Mouse (Mus musculus) limb, embryonic 14.5 days (tissue): ENCODE data around the gene Tbcel. TPM values are rescaled to one million over a fixed set of nuclear protein-coding genes. Genes with fewer than 3 reads are reported as not detected.

ENCODE experiments used
- ATAC-seq: fragments of 200-750 bp; cut with Nextera tagmentation; 2 replicates; pipeline ENCODE4 v1.8.0; 2017; ENCODE audit warnings: low read depth, moderate number of reproducible peaks, moderate TSS enrichment; ENCODE audit not compliant: low FRiP score
- DNase-seq: peaks from one replicate; pipeline ENCODE4 v3.0.0-alpha.2; 2015; ENCODE audit warnings: low spot score
- H3K27ac ChIP-seq: fragments of 300-500 bp; sonication (generic); replicated peaks from 2 replicates; pipeline ENCODE4 v1.5.1; 2014; ENCODE audit warnings: low read depth, mild to moderate bottlenecking, low read length, moderate library complexity, mixed read lengths
- H3K27me3 ChIP-seq: fragments of 300-500 bp; sonication (generic); 2 replicates; pipeline ENCODE4 v1.6.1; 2014; ENCODE audit warnings: low read length, mixed read lengths; ENCODE audit not compliant: control insufficient read depth, insufficient read depth
- H3K36me3 ChIP-seq: fragments of 300-500 bp; sonication (generic); 2 replicates; pipeline ENCODE4 v1.6.1; 2014; ENCODE audit warnings: mild to moderate bottlenecking, low read length, moderate library complexity, mixed read lengths; ENCODE audit not compliant: control insufficient read depth, insufficient read depth
- H3K4me1 ChIP-seq: fragments of 300-500 bp; sonication (generic); 2 replicates; pipeline ENCODE4 v1.6.1; 2014; ENCODE audit warnings: antibody characterized with exemption, low read length, mixed read lengths; ENCODE audit not compliant: control insufficient read depth, insufficient read depth
- H3K4me2 ChIP-seq: fragments of 300-500 bp; sonication (generic); replicated peaks from 2 replicates; pipeline ENCODE4 v1.6.1; 2014; ENCODE audit warnings: low read depth, mild to moderate bottlenecking, low read length, moderate library complexity; ENCODE audit not compliant: severe bottlenecking
- H3K4me3 ChIP-seq: fragments of 300-500 bp; sonication (generic); replicated peaks from 2 replicates; pipeline ENCODE4 v1.5.1; 2014; ENCODE audit warnings: low read length
- H3K9ac ChIP-seq: fragments of 300-500 bp; sonication (generic); 2 replicates; pipeline ENCODE4 v1.6.1; 2014; ENCODE audit warnings: mild to moderate bottlenecking, low read depth, low read length, moderate library complexity; ENCODE audit not compliant: severe bottlenecking
- H3K9me3 ChIP-seq: fragments of 300-500 bp; sonication (generic); 2 replicates; pipeline ENCODE4 v1.6.1; 2016; ENCODE audit warnings: low read length; ENCODE audit not compliant: control insufficient read depth
- POLR2A ChIP-seq: fragments of 200-500 bp; IDR thresholded peaks from 2 replicates; pipeline ENCODE4 v1.8.0; 2012; ENCODE audit warnings: inconsistent platforms, mild to moderate bottlenecking, moderate library complexity, borderline replicate concordance; ENCODE audit not compliant: insufficient read depth, insufficient read length; ENCODE audit errors: extremely low read depth
- WGBS: fragments of 180-500 bp; shearing (Covaris S2); extraction: QIAGEN DNeasy Blood & Tissue Kit; methylation state at CpG from one replicate; pipeline ENCODE4 v1.1.7; 2014; 5-methylcytosine and 5-hydroxymethylcytosine counted together
- polyA plus RNA-seq, 2 experiments: library from polyadenylated mRNA; depleted of rRNA in 1 of 2; stranded (reverse) in 1 of 2; unstranded in 1 of 2; fragments of >200 nt; fragmentation: Nextera tagmentation in 1 of 2; extraction: Ambion mirVana in 1 of 2; gene quantifications; 2 replicates each; pipeline versions ENCODE4 v1.2.1 to v1.2.3; 2012 to 2014

The Tbcel gene
- polyA plus RNA-seq, 2 experiments: 5.3 to 14.2 TPM

DNA sequence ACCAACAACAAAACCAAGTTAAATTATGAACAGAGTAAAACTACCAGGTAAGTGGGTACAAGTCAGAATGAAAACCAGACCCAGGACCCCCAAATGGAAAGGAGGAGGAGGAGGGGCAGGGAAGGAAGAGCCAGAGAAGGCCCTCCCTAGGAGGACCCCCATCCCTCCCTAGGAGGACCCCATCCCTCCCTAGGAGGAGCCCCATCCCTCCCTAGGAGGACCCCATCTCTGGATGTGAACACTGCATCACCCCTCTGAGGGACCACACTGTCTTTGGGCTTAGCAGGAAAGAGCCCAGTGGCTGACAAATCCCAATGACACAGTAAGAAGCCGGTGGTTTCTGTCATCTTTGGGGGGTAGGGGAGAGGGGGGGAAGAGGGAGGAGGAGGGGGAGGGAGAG is 92.4 kb downstream of the Tbcel start:
- Histone ChIP-seq H3K36me3 (peaks cover 3% of the 10 kb centered on the region; the same call in 1 of the 2 replicates), H3K27me3 (no peaks in the 10 kb centered on the region), H3K27ac (no peak overlapping the region), H3K4me2 (no peak overlapping the region), H3K4me1 (peaks cover 3% of the 10 kb centered on the region; the same call in 1 of the 2 replicates), H3K9ac (no peak overlapping the region), H3K9me3 (no peaks in the 10 kb centered on the region), H3K4me3 (no peak overlapping the region)
- no peak for DNase-seq
- no peak for ATAC-seq
- WGBS: 25% methylated on average over 1 of the region's 1 CpGs
- TF ChIP-seq POLR2A: no peak

DNA sequence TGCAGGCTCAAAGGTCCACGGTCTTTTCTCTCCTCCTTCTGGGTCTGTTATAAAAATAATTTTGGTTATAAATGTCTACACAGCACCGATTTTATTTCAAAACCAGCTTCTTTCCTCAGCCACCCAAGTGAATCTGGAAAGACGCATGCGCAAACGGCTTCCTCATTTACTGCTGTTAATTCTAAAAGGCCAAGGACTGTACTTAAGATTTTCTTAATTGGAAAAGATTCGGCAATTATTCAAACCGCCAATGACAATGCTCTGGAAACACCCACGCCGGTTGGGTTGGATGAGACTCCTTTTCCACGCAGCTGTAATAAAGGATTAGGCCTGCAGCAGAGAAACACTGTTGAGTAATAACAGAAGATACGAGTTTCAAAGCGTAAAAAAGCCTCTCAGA is 94.3 kb downstream of the Tbcel start:
- H3K27ac ChIP-seq: no peak overlapping the region
- no peak overlapping the region for H3K4me2 ChIP-seq

DNA sequence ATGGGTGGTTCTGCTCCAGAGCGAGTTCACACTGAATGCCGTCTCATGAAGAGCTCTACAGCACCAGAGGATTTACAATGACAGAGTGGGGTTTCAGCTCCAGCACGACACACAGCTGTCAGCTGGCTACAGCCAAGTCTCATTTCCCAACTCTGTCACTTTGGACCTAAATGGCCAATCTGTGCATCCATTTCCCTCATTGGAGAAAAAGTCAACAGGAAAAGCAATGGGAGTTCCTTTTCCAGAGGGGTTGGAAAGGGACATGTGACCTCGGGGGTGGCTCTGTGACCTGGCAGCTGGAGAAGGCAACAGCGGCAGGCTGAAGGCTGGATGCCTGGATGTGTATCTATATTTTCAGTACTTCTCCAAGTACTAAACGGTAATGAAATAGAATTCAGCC is 96.3 kb downstream of the Tbcel start:
- 90% methylated on average over 6 of the region's 6 CpGs for WGBS
- H3K27me3 ChIP-seq: no peaks in the 10 kb centered on the region
- no peak overlapping the region for H3K4me3 ChIP-seq
- DNase-seq (no peak), ATAC-seq (no peak)
- peaks cover 3% of the 10 kb centered on the region; the same call in 1 of the 2 replicates for H3K36me3 ChIP-seq
- no peaks in the 10 kb centered on the region for H3K9me3 ChIP-seq
- H3K4me2 ChIP-seq: no peak overlapping the region
- no peak for TF ChIP-seq POLR2A
- peaks cover 2% of the 10 kb centered on the region; the same call in 1 of the 2 replicates for H3K4me1 ChIP-seq
- no peak overlapping the region for H3K9ac ChIP-seq
- H3K27ac ChIP-seq: no peak overlapping the region

More for the DNA sequence above, 94.3 kb downstream of the Tbcel start:
- Histone ChIP-seq H3K9ac (no peak overlapping the region), H3K27me3 (no peaks in the 10 kb centered on the region), H3K9me3 (no peaks in the 10 kb centered on the region), H3K4me3 (no peak overlapping the region), H3K36me3 (peaks cover 3% of the 10 kb centered on the region; the same call in 1 of the 2 replicates), H3K4me1 (peaks cover 3% of the 10 kb centered on the region; the same call in 1 of the 2 replicates)
- WGBS: 81% methylated on average over 12 of the region's 12 CpGs
- no peak for TF ChIP-seq POLR2A
- ATAC-seq (no peak), DNase-seq (no peak)

DNA sequence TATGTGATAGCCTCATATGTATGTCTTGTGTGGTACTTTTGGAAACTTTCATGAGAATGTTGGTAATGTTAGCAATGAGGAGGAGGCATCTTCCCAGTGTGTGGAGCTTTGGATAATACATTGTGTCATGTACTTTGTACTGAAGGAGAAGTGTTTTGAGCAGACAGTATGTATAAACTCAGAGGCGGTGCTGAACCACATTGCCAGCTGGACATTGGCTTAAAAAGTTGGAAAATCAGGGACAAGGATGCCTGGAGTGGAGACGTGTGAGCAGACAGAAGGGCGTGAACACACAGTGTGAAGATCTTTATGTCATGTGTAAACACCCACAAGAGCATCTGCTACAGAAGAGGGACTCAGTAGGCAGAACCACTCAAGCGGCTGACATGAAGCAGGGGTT is 101.9 kb downstream of the Tbcel start:
- no peak for TF ChIP-seq POLR2A
- H3K4me2 ChIP-seq: no peak overlapping the region
- 82% methylated on average over 4 of the region's 4 CpGs for WGBS
- H3K4me1 ChIP-seq: no peaks in the 10 kb centered on the region; the same call in 1 of the 2 replicates
- no peaks in the 10 kb centered on the region for H3K9me3 ChIP-seq
- no peak for DNase-seq
- H3K27me3 ChIP-seq: no peaks in the 10 kb centered on the region
- no peak overlapping the region for H3K9ac ChIP-seq
- H3K4me3 ChIP-seq: no peak overlapping the region
- ATAC-seq: no peak
- no peaks in the 10 kb centered on the region for H3K36me3 ChIP-seq
- no peak overlapping the region for H3K27ac ChIP-seq

DNA sequence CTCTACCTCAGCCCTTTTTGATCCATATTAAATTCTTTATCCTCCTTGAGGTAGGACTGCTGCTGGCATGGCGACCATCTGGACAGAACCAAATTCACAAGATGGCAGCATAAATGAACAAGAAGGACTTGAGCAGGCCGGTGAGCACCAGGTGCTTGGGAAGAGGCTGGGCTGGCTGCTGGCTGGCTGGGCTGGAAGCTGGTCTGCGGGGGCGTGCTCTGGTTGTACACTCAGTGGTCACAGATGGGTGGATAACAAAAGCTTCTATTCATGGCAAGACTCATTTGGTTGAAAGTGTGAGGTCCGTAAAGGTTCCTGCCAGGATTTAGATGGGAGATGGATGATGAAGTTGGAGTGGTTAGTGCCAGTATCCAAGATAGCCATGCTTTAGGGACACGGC is 106.1 kb downstream of the Tbcel start:
- Histone ChIP-seq H3K9me3 (no peaks in the 10 kb centered on the region), H3K27ac (no peak overlapping the region), H3K4me2 (no peak overlapping the region), H3K27me3 (no peaks in the 10 kb centered on the region), H3K36me3 (no peaks in the 10 kb centered on the region), H3K9ac (no peak overlapping the region), H3K4me3 (no peak overlapping the region), H3K4me1 (no peaks in the 10 kb centered on the region; the same call in 1 of the 2 replicates)
- TF ChIP-seq POLR2A: no peak
- ATAC-seq (no peak), DNase-seq (no peak)
- WGBS: 82% methylated on average over 6 of the region's 6 CpGs

DNA sequence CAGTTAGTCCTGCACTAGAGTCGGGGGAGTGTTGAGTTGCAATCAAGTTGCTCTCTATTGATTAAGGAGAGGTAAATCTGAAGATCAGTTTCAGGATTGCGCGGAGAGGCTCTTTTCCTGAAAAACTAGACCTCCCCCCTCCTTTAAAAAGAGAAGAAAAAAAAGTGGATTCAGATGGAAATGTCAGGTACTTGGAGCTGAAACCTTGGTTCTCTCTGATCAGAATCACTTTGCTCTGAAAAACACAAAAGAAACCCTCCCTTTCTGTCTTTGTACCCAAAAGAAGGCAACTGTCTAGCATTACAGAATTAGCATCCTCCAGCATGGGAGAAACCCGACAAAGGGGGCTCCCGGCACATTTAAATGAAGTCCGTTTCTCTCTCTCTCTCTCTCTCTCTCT is 107.8 kb downstream of the Tbcel start, which contains the start of gene Tecta:
TSS of gene Tecta (minus strand) at position 101 of the 400 bp plus-strand sequence.
- no peak for TF ChIP-seq POLR2A
- WGBS: 72% methylated on average over 6 of the region's 6 CpGs
- no peak for ATAC-seq

More for the DNA sequence above, 107.8 kb downstream of the Tbcel start, which contains the start of gene Tecta:
- Histone ChIP-seq H3K36me3 (no peaks in the 10 kb centered on the region), H3K9ac (no peak within 1 kb of the TSS), H3K9me3 (no peaks in the 10 kb centered on the region), H3K4me1 (no peaks in the 10 kb centered on the region; the same call in 1 of the 2 replicates), H3K4me2 (no peak within 1 kb of the TSS), H3K4me3 (no peak within 1 kb of the TSS), H3K27me3 (no peaks in the 10 kb centered on the region), H3K27ac (no peak within 1 kb of the TSS)
- DNase-seq: no peak
